Mouse (Mus musculus): ENCODE measurements at regions not wholly inside any gene's neighbourhood (a gene's known extent, or its start where the extent isn't known, plus 50 kb on each side); places are given as distances from the start of the nearest gene placed in this dataset.

GRCm38 (mm10) chr7:95914406-95915080, 256.5 kb upstream of the Tenm4 start:
- TF ChIP-seq POLR2A (IDR thresholded peaks at IDR 0.05; ENCODE audit: extremely low read depth, insufficient read depth, low read length) (no peak), CTCF (IDR thresholded peaks at IDR 0.05; ENCODE audit: extremely low read depth, insufficient read depth, low read length) (no peak)
- H3K4me1 ChIP-seq (ENCODE audit: control insufficient read depth, insufficient read depth, low read length): no peaks in the 10 kb centered on the region; the same call in 1 of the 2 replicates
- no peak overlapping the region for H3K4me3 ChIP-seq (ENCODE audit: insufficient read depth, low read length)
- H3K27ac ChIP-seq (ENCODE audit: insufficient read depth, low read length): no peak overlapping the region

- no peak overlapping the region for H3K27ac ChIP-seq (ENCODE audit: insufficient read depth, low read length)
- no peak overlapping the region for H3K4me3 ChIP-seq (ENCODE audit: insufficient read depth, low read length)
- no peaks in the 10 kb centered on the region; the same call in 1 of the 2 replicates for H3K4me1 ChIP-seq (ENCODE audit: control insufficient read depth, insufficient read depth, low read length)
- TF ChIP-seq POLR2A (IDR thresholded peaks at IDR 0.05; ENCODE audit: extremely low read depth, insufficient read depth, low read length): no peak
- TF ChIP-seq CTCF (IDR thresholded peaks at IDR 0.05; ENCODE audit: extremely low read depth, insufficient read depth, low read length): no peak
Observed at GRCm38 (mm10) chr7:95919932-95920331, 251.1 kb upstream of the Tenm4 start.

GRCm38 (mm10) chr7:95924805-95925204, 246.2 kb upstream of the Tenm4 start:
- TF ChIP-seq POLR2A (IDR thresholded peaks at IDR 0.05; ENCODE audit: extremely low read depth, insufficient read depth, low read length) (no peak), CTCF (IDR thresholded peaks at IDR 0.05; ENCODE audit: extremely low read depth, insufficient read depth, low read length) (no peak)

GRCm38 (mm10) chr7:95926119-95927039, 244.7 kb upstream of the Tenm4 start:
- Histone ChIP-seq H3K27ac (ENCODE audit: insufficient read depth, low read length) (no peak overlapping the region), H3K4me1 (ENCODE audit: control insufficient read depth, insufficient read depth, low read length) (no peaks in the 10 kb centered on the region)
- no peak for TF ChIP-seq CTCF (IDR thresholded peaks at IDR 0.05; ENCODE audit: extremely low read depth, insufficient read depth, low read length)
- TF ChIP-seq POLR2A (IDR thresholded peaks at IDR 0.05; ENCODE audit: extremely low read depth, insufficient read depth, low read length): no peak

More at GRCm38 (mm10) chr7:95924805-95925204, 246.2 kb upstream of the Tenm4 start:
- Histone ChIP-seq H3K4me3 (ENCODE audit: insufficient read depth, low read length) (no peak overlapping the region), H3K27ac (ENCODE audit: insufficient read depth, low read length) (no peak overlapping the region), H3K4me1 (ENCODE audit: control insufficient read depth, insufficient read depth, low read length) (no peaks in the 10 kb centered on the region)

GRCm38 (mm10) chr7:95936599-95936998, 234.4 kb upstream of the Tenm4 start:
- no peaks in the 10 kb centered on the region for H3K4me1 ChIP-seq (ENCODE audit: control insufficient read depth, insufficient read depth, low read length)
- no peak for TF ChIP-seq CTCF (IDR thresholded peaks at IDR 0.05; ENCODE audit: extremely low read depth, insufficient read depth, low read length)
- no peak for TF ChIP-seq POLR2A (IDR thresholded peaks at IDR 0.05; ENCODE audit: extremely low read depth, insufficient read depth, low read length)
- no peak overlapping the region for H3K27ac ChIP-seq (ENCODE audit: insufficient read depth, low read length)
- H3K4me3 ChIP-seq (ENCODE audit: insufficient read depth, low read length): no peak overlapping the region

More at GRCm38 (mm10) chr7:95926119-95927039, 244.7 kb upstream of the Tenm4 start:
- H3K4me3 ChIP-seq (ENCODE audit: insufficient read depth, low read length): no peak overlapping the region

GRCm38 (mm10) chr7:95943420-95943819, 227.6 kb upstream of the Tenm4 start:
- no peak overlapping the region for H3K27ac ChIP-seq (ENCODE audit: insufficient read depth, low read length)
- TF ChIP-seq CTCF (IDR thresholded peaks at IDR 0.05; ENCODE audit: extremely low read depth, insufficient read depth, low read length): no peak
- TF ChIP-seq POLR2A (IDR thresholded peaks at IDR 0.05; ENCODE audit: extremely low read depth, insufficient read depth, low read length): no peak
- no peaks in the 10 kb centered on the region for H3K4me1 ChIP-seq (ENCODE audit: control insufficient read depth, insufficient read depth, low read length)
- H3K4me3 ChIP-seq (ENCODE audit: insufficient read depth, low read length): no peak overlapping the region

- TF ChIP-seq POLR2A (IDR thresholded peaks at IDR 0.05; ENCODE audit: extremely low read depth, insufficient read depth, low read length): no peak
- no peak for TF ChIP-seq CTCF (IDR thresholded peaks at IDR 0.05; ENCODE audit: extremely low read depth, insufficient read depth, low read length)
- no peak overlapping the region for H3K4me3 ChIP-seq (ENCODE audit: insufficient read depth, low read length)
- no peak overlapping the region for H3K27ac ChIP-seq (ENCODE audit: insufficient read depth, low read length)
- no peaks in the 10 kb centered on the region for H3K4me1 ChIP-seq (ENCODE audit: control insufficient read depth, insufficient read depth, low read length)
Observed at GRCm38 (mm10) chr7:95952395-95952794, 218.7 kb upstream of the Tenm4 start.

GRCm38 (mm10) chr7:95954511-95954910, 216.5 kb upstream of the Tenm4 start:
- Histone ChIP-seq H3K4me1 (ENCODE audit: control insufficient read depth, insufficient read depth, low read length) (no peaks in the 10 kb centered on the region), H3K4me3 (ENCODE audit: insufficient read depth, low read length) (no peak overlapping the region), H3K27ac (ENCODE audit: insufficient read depth, low read length) (no peak overlapping the region)
- TF ChIP-seq POLR2A (IDR thresholded peaks at IDR 0.05; ENCODE audit: extremely low read depth, insufficient read depth, low read length) (no peak), CTCF (IDR thresholded peaks at IDR 0.05; ENCODE audit: extremely low read depth, insufficient read depth, low read length) (no peak)

- TF ChIP-seq CTCF (IDR thresholded peaks at IDR 0.05; ENCODE audit: extremely low read depth, insufficient read depth, low read length) (no peak), POLR2A (IDR thresholded peaks at IDR 0.05; ENCODE audit: extremely low read depth, insufficient read depth, low read length) (no peak)
- no peak overlapping the region for H3K27ac ChIP-seq (ENCODE audit: insufficient read depth, low read length)
- H3K4me3 ChIP-seq (ENCODE audit: insufficient read depth, low read length): no peak overlapping the region
- no peaks in the 10 kb centered on the region for H3K4me1 ChIP-seq (ENCODE audit: control insufficient read depth, insufficient read depth, low read length)
Observed at GRCm38 (mm10) chr7:95955119-95955518, 215.9 kb upstream of the Tenm4 start.
